Mouse (Mus musculus) thymus, postnatal 4 days (tissue): ENCODE measurements at regions not wholly inside any gene's neighbourhood (a gene's known extent, or its start where the extent isn't known, plus 50 kb on each side); places are given as distances from the start of the nearest gene placed in this dataset.

Source experiments
- DNase-seq: peaks from one replicate; pipeline ENCODE4 v3.0.0; 2021

GRCm38 (mm10) chr6:97741427-97741826 is 65.4 kb upstream of the Mitf start:
- DNase-seq: no peak

GRCm38 (mm10) chr6:97740851-97741201 is 66.0 kb upstream of the Mitf start:
- DNase-seq: no peak

- DNase-seq: peak; percentile 63
Observed at GRCm38 (mm10) chr6:97740107-97740850, 66.6 kb upstream of the Mitf start.

- no peak for DNase-seq
Observed at GRCm38 (mm10) chr6:97738846-97739245, 68.0 kb upstream of the Mitf start.

- no peak for DNase-seq
Observed at GRCm38 (mm10) chr6:97730835-97731234, 76.0 kb upstream of the Mitf start.

- no peak for DNase-seq
Observed at GRCm38 (mm10) chr6:97718184-97718910, 88.5 kb upstream of the Mitf start.

GRCm38 (mm10) chr6:97707401-97707800 is 90.1 kb upstream of the Frmd4b start:
- DNase-seq: no peak

GRCm38 (mm10) chr6:97704361-97704760 is 87.0 kb upstream of the Frmd4b start:
- DNase-seq: no peak

- DNase-seq: no peak
Observed at GRCm38 (mm10) chr6:97699752-97700098, 82.4 kb upstream of the Frmd4b start.

- DNase-seq: no peak
Observed at GRCm38 (mm10) chr6:97699054-97699751, 81.9 kb upstream of the Frmd4b start.

- DNase-seq: no peak
Observed at GRCm38 (mm10) chr6:97693281-97693680, 75.9 kb upstream of the Frmd4b start.

- DNase-seq: no peak
Observed at GRCm38 (mm10) chr6:97691136-97691535, 73.8 kb upstream of the Frmd4b start.

- DNase-seq: no peak
Observed at GRCm38 (mm10) chr6:97684335-97684734, 67.0 kb upstream of the Frmd4b start.

GRCm38 (mm10) chr6:97682213-97682612 is 64.9 kb upstream of the Frmd4b start:
- no peak for DNase-seq

GRCm38 (mm10) chr6:97675181-97675756 is 57.9 kb upstream of the Frmd4b start:
- no peak for DNase-seq

- no peak for DNase-seq
Observed at GRCm38 (mm10) chr6:97666818-97667629, 49.7 kb upstream of the Frmd4b start.
